Mouse (Mus musculus): ENCODE measurements around the gene Cnnm3. TPM values are rescaled to one million over a fixed set of nuclear protein-coding genes. Genes with fewer than 3 reads are reported as not detected.

The Cnnm3 gene
- polyA plus RNA-seq, 1 experiment from 2014 or later = 5.4 TPM

GRCm38 (mm10) chr1:36540807-36541206 is 29.1 kb downstream of the Cnnm3 start:
- Histone ChIP-seq H3K4me1 (ENCODE audit: insufficient read depth) (no peaks in the 10 kb centered on the region), H3K9me3 (ENCODE audit: low read depth, low read length) (no peaks in the 10 kb centered on the region), H3K27me3 (ENCODE audit: insufficient read depth, low read length) (no peaks in the 10 kb centered on the region), H3K27ac (ENCODE audit: low read depth) (no peak overlapping the region), H3K4me3 (ENCODE audit: low read depth, low read length) (no peak overlapping the region), H3K9ac (no peak overlapping the region), H3K36me3 (ENCODE audit: insufficient read depth) (peaks cover 54% of the 10 kb centered on the region), H3K4me2 (no peak overlapping the region)
- ATAC-seq (ENCODE audit: insufficient read depth) (no peak), DNase-seq (no peak)
- TF ChIP-seq CTCF (IDR thresholded peaks at IDR 0.05; ENCODE audit: low read depth) = no peak
- 90% methylated on average over 12 of the region's 12 CpGs for WGBS

- no peak overlapping the region for H3K4me2 ChIP-seq
- WGBS = 97% methylated on average over 16 of the region's 16 CpGs
- peaks cover 50% of the 10 kb centered on the region for H3K36me3 ChIP-seq (ENCODE audit: insufficient read depth)
Measured at GRCm38 (mm10) chr1:36541844-36542243, 30.2 kb downstream of the Cnnm3 start.

GRCm38 (mm10) chr1:36542925-36543324 is 31.3 kb downstream of the Cnnm3 start:
- WGBS = 87% methylated on average over 9 of the region's 9 CpGs
- Histone ChIP-seq H3K4me2 (no peak overlapping the region), H3K27ac (ENCODE audit: low read depth) (no peak overlapping the region), H3K36me3 (ENCODE audit: insufficient read depth) (peaks cover 45% of the 10 kb centered on the region), H3K27me3 (ENCODE audit: insufficient read depth, low read length) (no peaks in the 10 kb centered on the region), H3K9me3 (ENCODE audit: low read depth, low read length) (no peaks in the 10 kb centered on the region), H3K4me3 (ENCODE audit: low read depth, low read length) (no peak overlapping the region), H3K9ac (no peak overlapping the region), H3K4me1 (ENCODE audit: insufficient read depth) (0 out of 2 replicates have a peak, but pooled peaks cover 4% of the 10 kb centered on the region)
- TF ChIP-seq CTCF (IDR thresholded peaks at IDR 0.05; ENCODE audit: low read depth) = no peak
- ATAC-seq (ENCODE audit: insufficient read depth) (no peak), DNase-seq (no peak)

More at GRCm38 (mm10) chr1:36541844-36542243, 30.2 kb downstream of the Cnnm3 start:
- no peak overlapping the region for H3K9ac ChIP-seq
- ATAC-seq (ENCODE audit: insufficient read depth) = no peak
- H3K4me1 ChIP-seq (ENCODE audit: insufficient read depth) = 0 out of 2 replicates have a peak, but pooled peaks cover 4% of the 10 kb centered on the region
- H3K9me3 ChIP-seq (ENCODE audit: low read depth, low read length) = no peaks in the 10 kb centered on the region
- no peak for DNase-seq
- no peak for TF ChIP-seq CTCF (IDR thresholded peaks at IDR 0.05; ENCODE audit: low read depth)
- H3K27ac ChIP-seq (ENCODE audit: low read depth) = no peak overlapping the region
- no peaks in the 10 kb centered on the region for H3K27me3 ChIP-seq (ENCODE audit: insufficient read depth, low read length)
- H3K4me3 ChIP-seq (ENCODE audit: low read depth, low read length) = no peak overlapping the region

GRCm38 (mm10) chr1:36545382-36545781 is 33.7 kb downstream of the Cnnm3 start:
- H3K36me3 ChIP-seq (ENCODE audit: insufficient read depth) = peaks cover 47% of the 10 kb centered on the region
- no peak for ATAC-seq (ENCODE audit: insufficient read depth)

GRCm38 (mm10) chr1:36545845-36546600 is 34.4 kb downstream of the Cnnm3 start:
- Histone ChIP-seq H3K4me2 (peak overlapping the region; percentile 77), H3K9me3 (ENCODE audit: low read depth, low read length) (no peaks in the 10 kb centered on the region), H3K36me3 (ENCODE audit: insufficient read depth) (peaks cover 49% of the 10 kb centered on the region), H3K4me1 (ENCODE audit: insufficient read depth) (0 out of 2 replicates have a peak, but pooled peaks cover 8% of the 10 kb centered on the region), H3K27me3 (ENCODE audit: insufficient read depth, low read length) (no peaks in the 10 kb centered on the region), H3K9ac (peak overlapping the region; percentile 71), H3K27ac (ENCODE audit: low read depth) (no peak overlapping the region), H3K4me3 (ENCODE audit: low read depth, low read length) (peak overlapping the region; percentile 68)
- no peak for TF ChIP-seq CTCF (IDR thresholded peaks at IDR 0.05; ENCODE audit: low read depth)
- WGBS = 65% methylated on average over 19 of the region's 19 CpGs
- ATAC-seq (ENCODE audit: insufficient read depth) (no peak), DNase-seq (no peak)

More at GRCm38 (mm10) chr1:36545382-36545781, 33.7 kb downstream of the Cnnm3 start:
- TF ChIP-seq CTCF (IDR thresholded peaks at IDR 0.05; ENCODE audit: low read depth) = no peak
- Histone ChIP-seq H3K27me3 (ENCODE audit: insufficient read depth, low read length) (no peaks in the 10 kb centered on the region), H3K9me3 (ENCODE audit: low read depth, low read length) (no peaks in the 10 kb centered on the region), H3K4me2 (peak overlapping the region; percentile 77; the same call in 1 of the 2 replicates), H3K4me3 (ENCODE audit: low read depth, low read length) (no peak overlapping the region), H3K9ac (no peak overlapping the region), H3K4me1 (ENCODE audit: insufficient read depth) (0 out of 2 replicates have a peak, but pooled peaks cover 8% of the 10 kb centered on the region), H3K27ac (ENCODE audit: low read depth) (no peak overlapping the region)
- DNase-seq = no peak
- 76% methylated on average over 2 of the region's 2 CpGs for WGBS

- H3K36me3 ChIP-seq (ENCODE audit: insufficient read depth) = peaks cover 50% of the 10 kb centered on the region
- peak; percentile 99 for DNase-seq
- 0 out of 2 replicates have a peak, but pooled peaks cover 8% of the 10 kb centered on the region for H3K4me1 ChIP-seq (ENCODE audit: insufficient read depth)
- H3K9ac ChIP-seq = peak within 1 kb of the TSS; percentile 71
- no peaks in the 10 kb centered on the region for H3K27me3 ChIP-seq (ENCODE audit: insufficient read depth, low read length)
- H3K4me2 ChIP-seq = peak within 1 kb of the TSS; percentile 77
- under 1% methylated on average over 43 of the region's 43 CpGs for WGBS
- H3K4me3 ChIP-seq (ENCODE audit: low read depth, low read length) = peak within 1 kb of the TSS; percentile 68
- peak; percentile 99 for TF ChIP-seq CTCF (IDR thresholded peaks at IDR 0.05; ENCODE audit: low read depth)
- peak; percentile 96 for ATAC-seq (ENCODE audit: insufficient read depth)
- H3K9me3 ChIP-seq (ENCODE audit: low read depth, low read length) = no peaks in the 10 kb centered on the region
- peak within 1 kb of the TSS; percentile 72 for H3K27ac ChIP-seq (ENCODE audit: low read depth)
Measured at GRCm38 (mm10) chr1:36546888-36547471, 35.3 kb downstream of the Cnnm3 start, which contains the start of gene Ankrd39. Ankrd39 (minus strand) TSS chr1:36547445.

All from lung, embryonic 14.5 days (tissue).